Mouse (Mus musculus) left cerebral cortex, adult 11 months (tissue): ENCODE data around the gene Atp2a1.

ENCODE experiments used
- DNase-seq: peaks from one replicate; pipeline ENCODE4 v3.0.0; 2022; ENCODE audit warnings: low spot score

Gene Atp2a1

DNA sequence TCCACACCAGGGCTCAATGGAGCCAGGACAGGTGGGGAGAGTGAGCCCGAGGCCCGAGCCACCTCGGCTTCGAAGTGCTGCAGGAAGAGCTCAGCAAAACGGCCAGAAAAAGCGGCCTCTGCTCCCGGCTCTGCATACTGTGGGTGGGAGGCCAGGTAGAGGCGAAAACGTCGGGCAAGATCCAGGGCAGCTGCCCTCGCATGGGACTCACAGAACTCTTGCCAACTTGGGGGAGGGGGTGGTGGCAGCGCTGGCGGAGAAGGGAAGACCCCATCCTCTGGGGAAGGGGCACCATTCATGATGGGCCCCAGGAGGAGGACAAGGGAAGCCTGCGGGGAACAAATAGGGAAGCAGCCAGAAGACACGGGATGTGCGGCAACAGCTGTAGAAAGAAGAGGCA lies 9.8 kb upstream of the Atp2a1 start:
- DNase-seq = no peak

DNA sequence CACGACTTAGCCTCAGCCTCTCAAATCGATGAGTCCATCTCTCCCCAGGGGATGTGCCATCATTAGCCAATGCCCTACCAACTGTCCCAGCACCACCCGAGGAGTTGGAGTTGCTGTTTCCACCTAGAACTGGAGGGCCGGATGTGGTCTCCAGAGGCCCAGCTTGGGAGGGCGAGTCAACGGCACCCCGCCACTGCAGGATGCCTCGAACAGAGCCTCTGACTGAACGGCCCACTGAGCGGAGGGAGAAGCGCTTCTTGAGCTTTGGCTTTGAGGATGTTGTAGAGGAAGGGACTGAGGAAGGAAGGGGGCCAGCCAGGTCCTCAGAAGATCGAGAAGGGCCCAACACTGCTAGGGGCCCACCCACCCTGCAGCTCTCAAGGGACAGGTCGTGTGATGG lies 9.4 kb upstream of the Atp2a1 start:
- no peak for DNase-seq

DNA sequence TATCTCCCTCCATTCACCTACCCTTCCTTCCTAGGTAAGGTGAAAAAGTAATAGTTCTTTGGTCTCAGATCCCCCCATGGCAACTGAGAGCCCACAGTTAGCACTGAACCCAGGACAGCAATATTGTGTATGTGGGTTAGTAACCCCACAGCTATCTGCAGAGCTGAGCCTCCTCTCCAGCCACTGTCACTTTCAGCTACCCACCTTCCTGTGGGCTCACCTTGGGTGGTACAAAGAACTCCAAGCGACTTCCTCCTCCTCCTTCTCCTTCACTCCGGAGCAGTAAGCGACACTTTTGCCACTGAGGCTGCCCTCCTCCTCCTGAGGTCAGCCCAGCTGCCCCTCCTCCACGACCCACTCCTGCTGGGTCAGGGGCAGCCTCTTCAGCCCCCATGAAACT lies 8.9 kb upstream of the Atp2a1 start:
- DNase-seq = no peak

DNA sequence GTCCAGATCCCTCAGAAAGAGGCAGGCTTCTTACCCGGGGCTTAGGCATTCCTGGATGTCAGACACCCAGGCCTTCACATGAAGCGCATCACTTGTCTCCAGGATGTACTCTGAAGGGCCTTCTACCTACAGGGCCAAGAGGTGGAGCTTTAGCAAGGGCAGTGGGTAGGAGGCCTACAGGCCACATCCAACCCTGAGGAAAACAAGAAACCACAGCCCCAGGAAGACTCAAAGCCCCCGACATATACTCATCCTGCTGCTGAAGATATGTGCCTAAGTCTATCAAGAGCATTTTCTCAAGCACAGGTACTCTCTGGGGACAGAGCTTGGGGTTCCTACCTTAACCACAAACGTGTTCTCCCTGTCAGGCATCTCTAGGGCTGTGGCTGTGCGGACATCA lies 8.5 kb upstream of the Atp2a1 start:
- DNase-seq = no peak

DNA sequence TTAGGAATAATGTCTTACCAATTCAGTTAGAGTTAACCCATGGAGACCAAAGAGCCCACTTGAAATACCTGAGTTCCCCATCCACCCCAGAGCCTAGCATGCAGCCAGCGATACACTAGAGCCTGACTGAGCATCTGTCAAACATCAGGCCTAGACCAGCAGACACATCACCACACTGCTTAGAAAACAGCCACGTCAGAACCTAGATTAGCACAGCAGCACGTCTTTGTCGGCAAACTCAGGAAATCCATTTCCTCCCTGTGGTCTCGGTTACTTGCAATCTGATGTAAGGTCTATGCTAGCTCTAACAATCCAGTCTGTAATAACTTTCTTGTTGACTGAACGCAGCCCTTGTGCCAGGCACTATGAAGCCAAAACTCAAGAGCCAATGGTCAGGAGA lies 7.2 kb upstream of the Atp2a1 start:
- DNase-seq = no peak

DNA sequence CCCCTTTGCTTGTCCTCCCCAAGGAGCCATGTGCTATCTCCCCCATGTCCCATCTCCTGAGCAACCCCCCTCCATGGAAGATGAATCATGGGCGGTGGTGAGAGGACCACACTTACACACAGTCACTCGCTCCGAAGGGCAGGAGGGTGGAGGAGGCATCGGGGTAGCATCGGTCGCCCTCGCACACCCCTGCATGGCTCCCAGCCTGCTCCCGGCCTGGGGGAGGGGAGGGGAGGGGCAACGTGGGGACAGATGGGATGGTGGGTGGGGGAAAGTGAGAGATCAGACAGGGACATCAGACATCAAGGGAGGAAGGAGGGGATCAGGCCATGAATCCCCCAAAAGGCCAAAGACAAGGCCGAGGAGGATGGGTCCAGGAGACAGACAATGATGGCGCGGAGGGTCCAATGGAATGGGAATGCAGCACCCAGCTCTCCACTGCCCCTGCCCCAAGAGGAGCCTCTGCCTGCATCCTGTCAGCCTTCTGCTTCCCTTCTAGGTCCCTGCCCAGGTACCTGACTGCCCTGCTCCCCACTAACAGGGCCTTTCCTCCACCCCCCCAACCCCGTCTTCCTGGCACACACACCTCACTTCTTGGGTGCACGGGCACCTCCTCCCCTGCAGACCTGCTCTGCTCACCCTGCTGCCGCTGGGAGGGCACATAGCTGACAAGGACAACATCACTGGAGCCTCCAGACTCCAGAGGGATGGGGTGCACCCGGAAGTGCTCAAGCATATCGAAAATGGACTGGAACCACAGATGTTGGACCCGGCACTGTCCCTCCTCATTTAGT lies 5.1 kb upstream of the Atp2a1 start:
- DNase-seq = no peak

DNA sequence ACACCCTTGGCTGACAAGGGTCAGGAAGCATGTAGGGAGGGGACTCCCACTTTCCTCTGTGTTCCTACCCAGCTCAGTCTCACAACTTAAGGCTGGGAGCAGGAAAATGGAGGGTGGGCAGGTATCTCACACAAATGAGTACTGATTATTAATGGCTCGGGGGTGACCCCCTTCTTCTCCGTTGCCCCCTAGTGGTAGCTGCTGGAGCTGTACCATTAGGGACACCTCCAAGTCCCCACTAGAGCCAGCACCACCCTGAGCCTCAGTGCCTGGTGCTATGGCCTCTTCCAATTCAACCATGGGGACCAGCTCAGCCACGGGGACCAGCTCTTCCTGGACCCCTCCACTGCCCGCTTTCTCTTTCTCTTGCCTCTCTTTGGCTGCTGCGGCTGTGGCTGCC lies 4.4 kb upstream of the Atp2a1 start:
- DNase-seq = no peak

DNA sequence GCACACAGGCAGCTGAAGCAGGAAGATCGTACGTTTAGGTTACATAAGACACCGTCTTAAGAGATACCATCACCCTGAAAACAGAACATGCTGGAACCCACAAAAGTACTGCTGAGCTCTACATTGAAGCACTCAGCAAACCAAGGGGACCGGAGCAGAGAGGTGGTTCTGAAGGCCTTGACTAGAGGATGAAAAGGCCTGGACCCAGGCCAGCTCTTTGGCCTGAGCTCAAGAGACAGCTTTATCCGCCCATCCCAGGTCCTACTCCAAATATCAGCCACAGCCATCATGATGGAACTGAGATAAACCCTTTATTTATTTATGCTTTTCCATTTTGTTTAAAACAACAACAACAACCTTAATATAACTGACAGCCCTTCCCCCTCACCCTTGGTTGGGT lies 3.8 kb upstream of the Atp2a1 start:
- no peak for DNase-seq

DNA sequence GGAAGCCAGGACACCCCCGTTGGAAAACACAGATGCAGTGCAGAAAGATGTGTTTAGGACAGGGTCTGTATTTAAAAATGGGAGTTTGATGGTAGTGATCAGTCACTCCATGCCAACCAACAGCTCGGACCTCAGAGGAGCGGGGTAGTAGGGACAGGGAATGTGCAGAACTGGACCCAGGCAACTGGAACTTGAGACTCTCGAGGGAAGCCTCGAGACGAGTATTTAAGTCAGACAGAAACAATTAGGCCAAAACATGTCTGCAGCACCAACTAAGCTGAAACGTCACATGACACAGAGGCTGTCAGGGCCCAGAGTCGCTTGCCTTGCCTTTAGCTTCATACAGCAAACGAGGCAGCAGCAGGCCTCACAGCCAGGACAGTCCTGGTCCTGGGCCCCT lies 3.2 kb upstream of the Atp2a1 start:
- no peak for DNase-seq

DNA sequence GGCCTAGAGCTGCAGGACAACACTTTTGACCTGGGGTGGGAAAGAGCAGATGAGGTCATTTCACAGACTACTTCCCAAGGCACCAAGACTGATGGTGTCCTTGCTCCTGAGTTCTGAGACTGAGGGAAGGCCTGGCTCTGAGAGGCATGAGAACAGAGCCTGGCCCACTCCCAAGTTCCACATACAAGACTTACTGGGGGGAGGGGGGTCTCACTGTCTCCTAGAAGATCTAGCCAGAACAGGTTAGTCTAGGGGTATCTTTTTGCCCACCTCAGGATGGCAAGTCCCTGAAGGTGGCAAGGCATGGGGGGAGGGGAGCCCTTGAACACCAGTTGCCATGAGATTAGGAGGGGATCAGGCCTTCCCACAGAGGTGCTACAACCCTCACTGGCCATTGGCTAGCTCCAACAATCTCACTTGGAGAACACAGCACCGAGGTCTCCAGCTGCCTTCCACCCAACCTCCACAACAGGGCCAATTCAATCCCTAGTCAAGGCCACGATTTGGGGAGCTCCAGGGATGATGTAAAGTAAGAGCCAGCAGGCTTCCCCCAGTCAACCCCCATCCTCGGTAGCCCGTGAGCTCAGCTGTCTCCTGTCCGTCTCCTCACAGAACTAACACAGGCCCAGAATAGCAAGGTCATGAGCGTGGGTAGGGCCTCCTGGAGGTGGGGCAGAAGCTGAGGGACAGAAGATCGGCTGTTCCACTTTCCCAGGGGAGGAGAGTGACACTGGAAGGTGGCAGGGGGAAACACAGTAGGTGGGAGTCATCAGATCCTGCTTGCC lies 2.5 kb upstream of the Atp2a1 start:
- no peak for DNase-seq

DNA sequence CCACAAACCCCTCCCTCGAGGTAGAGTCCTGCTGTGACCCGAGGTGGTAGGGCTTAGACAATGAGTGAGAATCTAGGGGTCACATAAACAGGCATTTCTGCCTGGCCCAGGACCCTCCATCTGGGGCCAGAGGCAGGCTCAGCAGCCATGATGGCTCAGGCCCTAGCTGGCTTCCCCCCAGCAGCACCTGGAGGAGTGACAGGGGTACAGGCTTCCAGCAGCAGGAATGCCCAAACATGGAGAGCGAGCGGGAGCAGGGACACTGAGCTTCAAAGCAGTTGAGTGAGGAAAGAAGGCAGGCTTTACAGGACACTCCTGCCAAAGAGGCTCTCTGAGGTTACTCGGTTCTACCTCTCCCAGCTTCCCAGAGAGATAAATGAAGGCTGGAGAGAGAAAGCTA lies 1.9 kb upstream of the Atp2a1 start:
- DNase-seq = no peak

DNA sequence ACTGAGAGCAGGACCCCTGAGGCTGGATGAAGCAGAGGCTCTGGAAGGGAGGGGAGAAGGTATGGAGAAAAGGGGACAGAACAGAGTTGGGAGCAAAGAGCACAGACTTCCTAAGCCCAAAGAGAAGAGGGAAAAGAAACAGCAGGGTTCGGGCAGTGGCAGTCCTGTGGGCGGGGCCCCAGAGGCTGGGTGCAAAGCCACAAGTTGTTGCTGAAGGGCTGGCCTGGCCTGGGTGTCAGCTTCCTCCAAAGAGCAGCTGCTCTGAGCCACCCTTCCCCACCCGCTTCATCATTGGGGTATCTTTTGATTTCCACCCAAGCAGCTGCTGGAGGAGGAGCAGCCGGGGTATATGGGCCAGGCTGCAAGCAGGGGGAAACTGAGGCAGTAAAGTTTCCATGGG lies 1.2 kb upstream of the Atp2a1 start:
- no peak for DNase-seq

DNA sequence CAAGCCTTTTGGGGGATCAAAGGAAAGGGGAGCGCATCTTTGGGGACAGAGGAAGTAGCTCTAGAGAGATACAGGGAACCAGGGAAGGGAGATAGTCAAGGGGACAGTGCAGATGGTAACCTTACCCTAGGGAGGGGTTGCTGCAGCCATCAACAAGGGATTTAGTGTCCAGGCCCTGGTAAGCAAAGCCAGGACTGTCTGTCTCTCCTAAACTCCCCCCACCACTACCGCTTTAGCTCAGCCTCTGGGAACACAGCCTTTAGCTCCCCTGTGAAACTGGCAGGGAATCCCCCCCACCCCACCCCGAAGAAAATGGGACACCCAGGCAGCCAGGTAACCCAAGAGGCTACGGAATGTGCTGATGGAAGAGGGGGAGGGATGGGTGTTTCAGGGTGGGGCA lies 639 bp upstream of the Atp2a1 start:
- no peak for DNase-seq

DNA sequence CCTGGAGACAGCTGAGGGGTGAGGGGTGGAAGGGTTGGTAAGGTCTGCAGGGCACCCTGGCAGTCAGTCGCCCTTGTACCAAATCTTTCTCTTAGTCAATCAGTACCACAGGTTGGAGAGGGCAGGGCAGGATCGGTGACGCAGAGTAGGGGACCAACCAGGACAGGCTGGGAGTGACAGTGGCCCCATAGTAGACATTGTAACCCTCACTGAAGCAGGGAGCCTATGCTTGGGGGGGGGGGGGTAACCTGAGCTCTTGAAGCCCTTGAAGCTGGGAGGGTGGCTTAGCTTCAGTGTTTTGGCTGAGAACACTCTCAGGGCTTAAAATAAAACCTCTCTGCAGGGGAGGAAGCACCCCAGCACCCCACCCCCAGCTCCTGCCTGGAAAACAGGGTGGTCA lies 1.3 kb downstream of the Atp2a1 start:
- no peak for DNase-seq

DNA sequence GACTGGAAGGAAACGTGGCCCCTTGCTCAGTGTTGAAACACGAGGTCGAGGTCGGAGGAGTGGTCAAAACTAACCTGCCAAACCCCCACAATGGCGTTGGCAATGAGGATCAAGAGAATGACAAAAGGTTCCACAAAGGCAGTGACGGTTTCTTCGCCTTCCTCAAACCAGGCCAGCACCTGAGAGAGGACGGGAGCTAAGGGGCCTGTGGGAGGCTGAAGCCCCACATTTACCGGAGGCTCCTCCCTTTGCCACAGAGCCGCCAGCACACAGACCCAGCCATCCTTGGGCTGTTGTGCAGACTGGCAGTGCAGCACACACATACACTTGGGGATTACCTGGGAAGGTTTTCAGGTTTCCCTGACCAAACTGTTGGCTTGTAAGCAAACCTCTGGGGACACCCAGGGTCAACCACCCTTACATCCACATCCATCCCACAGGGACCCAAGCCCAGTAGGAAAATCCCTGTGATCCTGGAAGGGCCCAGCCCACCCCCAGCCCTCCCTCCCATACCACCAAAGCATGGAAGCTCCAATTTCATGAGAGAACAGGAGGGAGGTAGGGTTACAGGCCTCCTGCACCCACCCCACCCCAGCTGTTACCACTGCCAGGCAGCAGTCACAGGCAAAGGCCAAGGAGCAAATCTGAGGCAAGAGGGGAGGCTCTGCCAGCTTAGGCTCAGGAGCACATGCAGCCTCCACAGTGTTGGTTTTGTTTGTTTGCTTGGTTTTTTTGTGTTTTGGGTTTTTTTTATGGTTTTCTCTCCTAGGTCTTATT lies 2.1 kb downstream of the Atp2a1 start:
- no peak for DNase-seq

DNA sequence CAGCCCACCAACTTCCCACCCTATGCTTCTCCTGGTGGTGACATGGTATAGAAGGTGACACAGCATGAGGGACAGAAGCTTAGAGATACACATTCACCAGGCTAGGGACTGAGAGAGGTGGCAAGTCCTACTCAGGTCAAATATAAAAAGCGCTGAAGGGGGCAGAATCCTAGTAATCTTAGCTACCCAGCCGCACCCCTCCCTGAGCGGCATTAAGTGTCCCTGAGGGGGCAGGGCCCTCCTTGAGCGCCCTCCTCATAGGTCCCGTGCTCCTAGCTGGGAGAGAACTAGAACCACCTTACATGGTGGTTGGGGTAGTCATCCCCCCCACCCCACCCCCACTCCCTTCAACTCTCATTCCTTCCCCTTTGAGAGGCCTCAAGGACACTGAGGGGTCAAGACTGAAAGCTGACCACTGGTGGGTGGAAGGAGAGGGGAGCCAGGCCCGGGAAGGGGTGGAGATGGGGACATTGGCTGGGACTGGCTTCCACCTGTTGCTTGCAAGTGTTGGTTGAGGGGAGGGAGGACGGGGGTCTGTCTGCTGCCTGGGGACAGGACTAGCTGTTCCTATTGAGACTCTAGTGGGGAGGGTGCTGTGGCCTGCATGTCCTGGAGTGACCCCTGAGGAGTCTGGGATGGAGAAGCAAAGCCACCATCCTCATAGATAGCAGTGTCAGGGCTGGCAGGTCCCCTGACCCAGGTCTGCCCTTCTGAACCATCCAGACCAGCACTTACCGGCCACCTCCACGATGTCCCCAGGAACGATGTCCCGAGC lies 3.9 kb downstream of the Atp2a1 start:
- no peak for DNase-seq

DNA sequence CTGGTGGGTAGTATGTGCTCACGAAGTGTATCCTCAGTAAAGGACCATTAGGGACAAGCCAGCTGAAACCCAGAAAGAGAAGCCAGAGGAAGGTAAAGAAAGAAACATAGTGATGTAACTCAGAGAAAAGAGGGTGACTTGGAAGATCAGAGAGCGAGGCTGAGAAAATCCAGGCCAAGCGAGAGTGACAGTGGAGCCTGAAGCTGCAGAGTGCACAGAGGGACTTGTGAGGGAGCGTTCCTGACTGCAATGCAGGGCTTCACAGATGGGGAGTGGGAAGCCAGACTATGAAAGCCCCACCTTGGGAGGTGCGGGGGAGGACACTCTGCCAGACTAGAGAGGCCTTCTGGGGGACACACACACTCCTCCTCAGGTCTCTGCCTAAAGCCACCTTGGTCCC lies 4.7 kb downstream of the Atp2a1 start:
- DNase-seq = no peak

DNA sequence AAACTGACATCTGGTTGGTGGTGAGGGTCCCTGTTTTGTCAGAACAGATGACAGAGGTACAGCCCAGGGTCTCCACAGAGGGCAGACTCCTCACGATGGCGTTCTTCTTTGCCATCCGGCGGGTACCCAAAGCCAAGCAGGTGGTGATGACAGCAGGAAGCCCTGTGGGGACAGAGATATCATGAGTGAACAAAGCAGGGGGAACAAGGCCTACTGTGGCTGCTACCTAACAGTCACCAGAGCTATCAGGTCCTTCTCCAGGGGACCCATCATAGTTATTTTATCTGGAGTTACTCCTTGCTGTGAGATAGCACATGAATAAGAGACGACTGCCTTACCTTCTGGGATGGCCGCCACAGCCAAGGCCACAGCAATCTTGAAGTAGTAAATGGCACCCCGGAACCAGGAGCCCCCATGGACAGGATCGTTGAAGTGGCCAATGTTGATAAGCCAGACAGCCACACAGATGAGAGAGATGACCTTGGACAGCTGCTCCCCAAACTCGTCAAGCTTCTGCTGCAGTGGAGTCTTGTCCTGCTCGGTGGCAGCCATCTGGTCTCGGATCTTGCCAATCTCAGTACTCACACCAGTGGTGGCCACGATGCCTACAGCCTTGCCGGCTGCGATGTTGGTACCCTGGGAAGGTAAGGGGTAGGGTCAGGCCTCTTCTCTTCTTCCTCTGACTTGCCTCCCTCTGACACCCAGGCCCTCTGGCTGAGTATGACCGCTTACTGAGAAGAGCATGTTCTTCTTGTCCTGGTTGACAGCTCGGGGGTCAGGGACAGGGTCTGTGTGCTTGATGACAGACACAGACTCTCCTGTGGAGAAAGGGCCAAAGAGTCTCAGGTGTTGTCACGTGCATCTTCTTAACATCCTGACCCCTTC lies 6.3 kb downstream of the Atp2a1 start:
- DNase-seq = no peak

DNA sequence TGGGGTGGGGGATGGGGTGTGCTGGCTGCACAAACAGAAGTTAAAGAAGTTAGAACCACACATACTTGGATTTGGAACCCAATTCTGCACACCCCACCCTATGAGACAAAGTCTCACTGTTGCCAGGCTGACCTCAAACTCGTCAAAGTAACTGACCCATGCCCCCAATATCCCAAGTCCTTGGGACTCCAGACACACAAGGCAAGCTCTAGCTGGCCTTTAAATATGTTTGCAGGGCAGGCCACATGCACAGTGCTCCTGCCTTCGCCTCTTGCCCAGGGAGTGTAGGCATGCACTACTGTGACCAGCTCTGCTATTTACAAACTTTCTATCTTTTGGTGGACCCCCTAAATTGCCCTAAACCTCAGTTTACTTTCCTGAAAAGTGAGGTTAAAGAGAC lies 7.7 kb downstream of the Atp2a1 start:
- DNase-seq = no peak

DNA sequence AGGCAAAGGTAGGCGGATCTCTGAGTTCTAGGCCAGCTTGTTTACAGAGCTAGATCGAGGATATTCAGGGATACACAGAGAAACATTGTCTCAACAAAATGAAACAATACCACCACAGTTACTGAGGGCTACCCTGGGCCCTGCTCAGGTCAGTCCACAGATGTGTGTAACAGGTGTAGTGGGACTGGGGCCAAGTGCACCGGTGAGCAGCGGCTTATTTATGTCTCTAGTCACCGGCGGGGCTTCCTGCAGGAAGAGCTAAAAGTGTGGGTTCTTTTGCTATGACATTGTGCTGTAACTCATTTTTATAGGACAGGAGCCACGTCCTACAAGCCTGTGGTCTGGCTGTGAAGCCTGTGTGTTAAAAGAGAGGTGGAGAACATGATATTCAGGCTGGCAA lies 9.0 kb downstream of the Atp2a1 start:
- no peak for DNase-seq

DNA sequence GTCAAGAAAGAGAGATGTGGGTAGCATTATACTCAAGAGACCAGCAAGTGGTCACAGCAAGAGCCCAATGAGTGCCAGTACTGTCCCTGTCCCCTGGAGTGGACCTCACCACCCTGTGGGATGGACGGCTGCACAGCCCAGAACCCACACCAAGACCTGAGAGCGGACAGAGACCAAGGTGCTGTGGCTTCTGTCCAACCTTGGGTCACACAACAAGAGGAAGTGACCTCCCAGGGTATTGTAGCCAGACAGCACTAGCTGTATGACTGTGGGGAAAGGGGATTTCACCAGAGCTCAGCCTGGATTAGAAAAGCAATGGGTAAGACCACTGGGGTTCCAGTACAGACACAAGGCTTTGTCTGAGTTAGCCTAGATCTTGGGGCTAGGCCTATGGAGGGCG lies 10.7 kb downstream of the Atp2a1 start:
- no peak for DNase-seq
